Mouse (Mus musculus): ENCODE measurements around the gene Sun1.

- no peak for TF ChIP-seq POLR2A (IDR thresholded peaks at IDR 0.05; ENCODE audit: borderline replicate concordance, insufficient read depth, low read length)
- TF ChIP-seq CTCF (IDR thresholded peaks at IDR 0.05; ENCODE audit: borderline replicate concordance, insufficient read depth, low read depth, low read length): no peak
These were observed 14.7 kb downstream of the Sun1 start for GRCm38 (mm10) chr5:139215184-139215583.

Data from cerebellum, adult 2 months (tissue).